Mouse (Mus musculus): Measurements from ENCODE around the gene Ccdc167. TPM values are rescaled to one million over a fixed set of nuclear protein-coding genes. Genes with fewer than 3 reads are reported as not detected.

Gene Ccdc167
- polyA plus RNA-seq, 1 experiment from 2014 or later = 9.6 TPM

- in situ Hi-C loops (cut with MboI; ENCODE audit: low pct_unique_long_range_greater_than_20kb) = no loop called here
- DNase-seq (ENCODE audit: low read depth, low spot score) (no peak), ATAC-seq (no peak)
- no peak for TF ChIP-seq CTCF (IDR thresholded peaks at IDR 0.05)
- ChIA-PET POLR2A (no interaction called here), CTCF (no interaction called here)
- H3K27me3 ChIP-seq = no peaks in the 10 kb centered on the region
Observed at GRCm38 (mm10) chr17:29673325-29673724, 43.5 kb downstream of the Ccdc167 start.

GRCm38 (mm10) chr17:29671021-29671420 is 45.8 kb downstream of the Ccdc167 start:
- in situ Hi-C loops (cut with MboI; ENCODE audit: low pct_unique_long_range_greater_than_20kb) = no loop called here
- DNase-seq (ENCODE audit: low read depth, low spot score) (peak; percentile 60), ATAC-seq (peak; percentile 52)
- POLR2A ChIA-PET = interaction anchor here (1.0 kb wide), 1 partner anchor 10 kb away, joined by 4 read pairs; the partner anchor contains the start of gene Cmtr1
- CTCF ChIA-PET = interaction anchor here (0.6 to 0.9 kb wide), 2 partner anchors 16 to 35 kb away, joined by 3 to 4 read pairs; no protein-coding TSS in a partner anchor
- H3K27me3 ChIP-seq = no peaks in the 10 kb centered on the region
- no peak for TF ChIP-seq CTCF (IDR thresholded peaks at IDR 0.05)

- DNase-seq (ENCODE audit: low read depth, low spot score) = no peak
- ChIA-PET CTCF (no interaction called here), POLR2A (interaction anchor here (1.0 kb wide), 1 partner anchor 9 kb away, joined by 4 read pairs; the partner anchor contains the start of gene Cmtr1)
- TF ChIP-seq CTCF (IDR thresholded peaks at IDR 0.05) = no peak
- in situ Hi-C loops (cut with MboI; ENCODE audit: low pct_unique_long_range_greater_than_20kb) = no loop called here
- no peaks in the 10 kb centered on the region for H3K27me3 ChIP-seq
- ATAC-seq = no peak
Observed at GRCm38 (mm10) chr17:29669936-29670335, 46.9 kb downstream of the Ccdc167 start.

GRCm38 (mm10) chr17:29669030-29669429 is 47.8 kb downstream of the Ccdc167 start:
- in situ Hi-C loops (cut with MboI; ENCODE audit: low pct_unique_long_range_greater_than_20kb) = no loop called here
- ChIA-PET POLR2A (no interaction called here), CTCF (no interaction called here)
- TF ChIP-seq CTCF (IDR thresholded peaks at IDR 0.05) = no peak
- ATAC-seq (no peak), DNase-seq (ENCODE audit: low read depth, low spot score) (no peak)
- H3K27me3 ChIP-seq = no peaks in the 10 kb centered on the region

GRCm38 (mm10) chr17:29668051-29668986 is 48.5 kb downstream of the Ccdc167 start:
- no peak for DNase-seq (ENCODE audit: low read depth, low spot score)
- ChIA-PET POLR2A (no interaction called here), CTCF (no interaction called here)
- H3K27me3 ChIP-seq = no peaks in the 10 kb centered on the region
- ATAC-seq = no peak
- in situ Hi-C loops (cut with MboI; ENCODE audit: low pct_unique_long_range_greater_than_20kb) = no loop called here
- no peak for TF ChIP-seq CTCF (IDR thresholded peaks at IDR 0.05)

- TF ChIP-seq CTCF (IDR thresholded peaks at IDR 0.05) = no peak
- no peaks in the 10 kb centered on the region for H3K27me3 ChIP-seq
- in situ Hi-C loops (cut with MboI; ENCODE audit: low pct_unique_long_range_greater_than_20kb) = no loop called here
Observed at GRCm38 (mm10) chr17:29662145-29662544, 54.7 kb downstream of the Ccdc167 start.

GRCm38 (mm10) chr17:29660762-29661391 is 56.0 kb downstream of the Ccdc167 start:
- POLR2A ChIA-PET = interaction anchor here (1.0 to 3.0 kb wide), 5 partner anchors 10 to 56 kb away, joined by 3 to 11 read pairs (median 4); partner anchors contain the start of genes Ccdc167, Gm28043 and Rnf8
- in situ Hi-C loops (cut with MboI; ENCODE audit: low pct_unique_long_range_greater_than_20kb) = no loop called here
- DNase-seq (ENCODE audit: low read depth, low spot score) = no peak
- TF ChIP-seq CTCF (IDR thresholded peaks at IDR 0.05) = no peak
- ATAC-seq = peak; percentile 58
- no peaks in the 10 kb centered on the region for H3K27me3 ChIP-seq
- CTCF ChIA-PET = no interaction called here

More at GRCm38 (mm10) chr17:29662145-29662544, 54.7 kb downstream of the Ccdc167 start:
- no peak for DNase-seq (ENCODE audit: low read depth, low spot score)
- ATAC-seq = no peak
- CTCF ChIA-PET = no interaction called here
- POLR2A ChIA-PET = interaction anchor here (0.6 to 0.9 kb wide), 2 partner anchors 19 to 41 kb away, joined by 3 read pairs; no protein-coding TSS in a partner anchor

- DNase-seq (ENCODE audit: low read depth, low spot score) (peak; percentile 46), ATAC-seq (peak; percentile 86)
- no peak for TF ChIP-seq CTCF (IDR thresholded peaks at IDR 0.05)
- CTCF ChIA-PET = no interaction called here
- POLR2A ChIA-PET = interaction anchor here (1.0 to 3.0 kb wide), 5 partner anchors 10 to 57 kb away, joined by 3 to 11 read pairs (median 4); partner anchors contain the start of genes Ccdc167, Gm28043 and Rnf8
- no peaks in the 10 kb centered on the region for H3K27me3 ChIP-seq
- in situ Hi-C loops (cut with MboI; ENCODE audit: low pct_unique_long_range_greater_than_20kb) = no loop called here
Observed at GRCm38 (mm10) chr17:29660076-29660761, 56.6 kb downstream of the Ccdc167 start, which contains the start of gene Cmtr1. Gene Cmtr1, plus strand, starts transcription at chr17:29660595.

GRCm38 (mm10) chr17:29658249-29658648 is 58.6 kb downstream of the Ccdc167 start:
- CTCF ChIA-PET = no interaction called here
- TF ChIP-seq CTCF (IDR thresholded peaks at IDR 0.05) = no peak
- POLR2A ChIA-PET = no interaction called here
- in situ Hi-C loops (cut with MboI; ENCODE audit: low pct_unique_long_range_greater_than_20kb) = no loop called here
- DNase-seq (ENCODE audit: low read depth, low spot score) = no peak
- ATAC-seq = no peak
- H3K27me3 ChIP-seq = no peaks in the 10 kb centered on the region

- ChIA-PET POLR2A (no interaction called here), CTCF (no interaction called here)
Observed at GRCm38 (mm10) chr17:29642219-29642618, 74.6 kb downstream of the Ccdc167 start.

More at GRCm38 (mm10) chr17:29642219-29642618, 74.6 kb downstream of the Ccdc167 start:
- H3K27me3 ChIP-seq = no peaks in the 10 kb centered on the region
- in situ Hi-C loops (cut with MboI; ENCODE audit: low pct_unique_long_range_greater_than_20kb) = no loop called here
- TF ChIP-seq CTCF (IDR thresholded peaks at IDR 0.05) = no peak
- no peak for DNase-seq (ENCODE audit: low read depth, low spot score)
- no peak for ATAC-seq

Data from Patski (cell line).